Mouse (Mus musculus) E14TG2a.4 (cell line): ENCODE results near the gene Susd4.

Source experiments
- CTCF ChIP-seq: conservative IDR thresholded peaks from 2 replicates; pipeline ENCODE4 v1.5.1; 2014; ENCODE audit warnings: low read length
- POU5F1 ChIP-seq: IDR thresholded peaks from 2 replicates; pipeline ENCODE4 v1.6.1; 2014; ENCODE audit warnings: low read length, borderline replicate concordance

GRCm38 (mm10) chr1:182945561-182945960 lies 181.9 kb downstream of the Susd4 start:
- no peak for TF ChIP-seq CTCF
- TF ChIP-seq POU5F1: no peak
